Mouse (Mus musculus) forebrain, embryonic 16.5 days (tissue): ENCODE measurements around the gene Mical3. TPM values are rescaled to one million over a fixed set of nuclear protein-coding genes. Genes with fewer than 3 reads are reported as not detected.

Experiments
- ATAC-seq: fragments of 200-750 bp; cut with Nextera tagmentation; 2 replicates; pipeline ENCODE4 v1.8.0; 2017; ENCODE audit warnings: mild to moderate bottlenecking, moderate library complexity
- H3K27ac ChIP-seq: fragments of 300-500 bp; sonication (generic); 2 replicates; pipeline ENCODE4 v1.5.1; 2014; ENCODE audit warnings: low read length, control low read depth
- H3K27me3 ChIP-seq: fragments of 300-500 bp; sonication (generic); replicated peaks from 2 replicates; pipeline ENCODE4 v1.6.1; 2014; ENCODE audit warnings: low read length; ENCODE audit not compliant: control insufficient read depth, insufficient read depth
- H3K36me3 ChIP-seq: fragments of 300-500 bp; sonication (generic); 2 replicates; pipeline ENCODE4 v1.6.1; 2014; ENCODE audit not compliant: control insufficient read depth, insufficient read depth
- H3K4me1 ChIP-seq: fragments of 300-500 bp; sonication (generic); replicated peaks from 2 replicates; pipeline ENCODE4 v1.6.1; 2014; ENCODE audit warnings: low read length; ENCODE audit not compliant: control insufficient read depth, insufficient read depth
- H3K4me2 ChIP-seq: fragments of 300-500 bp; sonication (generic); 2 replicates; pipeline ENCODE4 v1.6.1; 2014; ENCODE audit warnings: mild to moderate bottlenecking, low read length, control low read depth
- H3K4me3 ChIP-seq: fragments of 300-500 bp; sonication (generic); replicated peaks from 2 replicates; pipeline ENCODE4 v1.5.1; 2014; ENCODE audit warnings: mild to moderate bottlenecking, low read length, control low read depth
- H3K9ac ChIP-seq: fragments of 300-500 bp; sonication (generic); replicated peaks from 2 replicates; pipeline ENCODE4 v1.6.1; 2014; ENCODE audit warnings: low read depth, low read length, control low read depth
- H3K9me3 ChIP-seq: fragments of 300-500 bp; sonication (generic); 2 replicates; pipeline ENCODE4 v1.6.1; 2016; ENCODE audit warnings: low read length; ENCODE audit not compliant: control insufficient read depth
- WGBS: fragments of 180-500 bp; shearing (Covaris S2); extraction: QIAGEN DNeasy Blood & Tissue Kit; methylation state at CpG from one replicate; pipeline ENCODE4 v1.1.7; 2014; 5-methylcytosine and 5-hydroxymethylcytosine counted together
- polyA plus RNA-seq: library from polyadenylated mRNA; unstranded; fragments of >200 nt; fragmentation: Nextera tagmentation; extraction: Ambion mirVana; gene quantifications from 2 replicates; pipeline ENCODE4 v1.2.1, GENCODE M21; 2015

The Mical3 gene
- 27.1 and 35.5 TPM in 2 replicates for polyA plus RNA-seq

- no peaks in the 10 kb centered on the region for H3K36me3 ChIP-seq
- ATAC-seq = peak; percentile 85
- H3K27ac ChIP-seq = peak within 1 kb of the TSS; percentile 94
- no peaks in the 10 kb centered on the region for H3K27me3 ChIP-seq
- peak within 1 kb of the TSS; percentile 69 for H3K4me3 ChIP-seq
- H3K9ac ChIP-seq = peak within 1 kb of the TSS; percentile 84
- peak within 1 kb of the TSS; percentile 84 for H3K4me2 ChIP-seq
- no peaks in the 10 kb centered on the region for H3K9me3 ChIP-seq
- WGBS = 0% methylated on average over 17 of the region's 17 CpGs
- H3K4me1 ChIP-seq = peaks cover 26% of the 10 kb centered on the region
These were observed at the start of gene Mical3 for GRCm38 (mm10) chr6:121130773-121131172. TSS of gene Mical3 (minus strand) at chr6:121130999.

GRCm38 (mm10) chr6:121179846-121180245 lies 49.0 kb upstream of the Mical3 start:
- whole genome bisulfite sequencing = 69% methylated on average over 7 of the region's 7 CpGs
- no peak overlapping the region for H3K4me2 ChIP-seq
- ATAC-seq = no peak
- H3K9me3 ChIP-seq = no peaks in the 10 kb centered on the region
- H3K4me1 ChIP-seq = peaks cover 12% of the 10 kb centered on the region
- no peak overlapping the region for H3K27ac ChIP-seq
- no peak overlapping the region for H3K4me3 ChIP-seq
- no peak overlapping the region for H3K9ac ChIP-seq
- no peaks in the 10 kb centered on the region for H3K27me3 ChIP-seq
- no peaks in the 10 kb centered on the region for H3K36me3 ChIP-seq

DNA sequence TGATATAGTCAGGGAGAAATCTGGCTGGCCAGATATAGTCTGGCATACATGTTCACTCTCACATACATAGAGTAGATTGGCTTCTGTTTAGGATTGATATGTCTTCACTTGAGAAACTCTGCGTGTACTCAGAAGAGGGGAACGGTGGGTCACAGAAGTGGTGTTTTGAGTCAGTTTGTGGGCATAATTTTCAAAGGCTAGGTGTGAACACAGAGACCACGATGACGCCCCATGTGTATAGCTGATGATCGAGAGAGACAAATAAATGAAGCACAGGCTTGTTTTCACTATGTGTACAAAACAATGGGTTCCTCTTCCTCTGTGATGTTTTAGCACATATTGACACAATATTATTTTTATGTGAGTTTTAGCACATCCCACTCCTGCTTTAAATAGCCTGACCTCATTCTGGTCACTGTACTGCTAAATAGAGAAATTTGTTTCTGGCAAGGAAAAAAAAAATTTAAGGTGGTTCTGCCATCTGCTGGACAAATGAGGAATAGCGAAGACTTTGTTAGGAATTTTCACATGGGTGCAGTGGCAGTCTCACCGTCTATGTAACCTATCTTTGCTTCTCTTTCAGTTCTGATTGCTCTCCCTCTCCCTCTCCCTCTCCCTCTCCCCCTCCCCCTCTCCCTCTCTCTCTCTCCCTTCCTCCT lies 48.0 kb upstream of the Mical3 start:
- no peaks in the 10 kb centered on the region for H3K36me3 ChIP-seq
- 58% methylated on average over 7 of the region's 7 CpGs for WGBS

DNA sequence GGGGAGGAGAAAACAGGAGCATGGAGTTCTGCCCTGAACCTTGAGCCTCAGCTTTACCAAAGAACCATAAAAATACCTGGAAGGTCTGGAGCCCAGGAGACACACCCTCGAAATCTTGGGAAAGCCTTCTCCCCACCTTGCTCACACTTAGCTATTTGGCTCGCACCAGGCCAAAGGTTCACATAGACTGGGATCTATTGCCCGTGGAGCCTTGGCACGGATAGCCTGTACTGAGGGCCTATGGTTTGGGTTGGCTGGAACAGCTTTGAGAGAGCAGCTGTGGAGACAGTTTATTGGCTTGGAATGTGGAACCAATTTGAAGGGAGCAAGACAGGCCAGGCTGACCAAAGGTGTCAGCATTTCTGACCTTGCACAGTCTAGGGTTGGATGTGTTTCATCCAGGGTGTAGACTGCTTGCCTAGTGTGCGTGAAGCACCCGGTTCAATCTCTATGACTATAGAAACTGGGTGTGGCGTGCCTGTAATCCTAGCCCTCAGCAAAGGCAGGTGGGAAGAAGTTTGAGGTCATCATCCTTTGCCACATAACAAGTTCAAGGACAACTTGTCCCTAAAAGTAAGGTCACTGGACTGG lies 46.4 kb upstream of the Mical3 start:
- H3K9me3 ChIP-seq = no peaks in the 10 kb centered on the region
- no peak overlapping the region for H3K9ac ChIP-seq
- no peak overlapping the region for H3K27ac ChIP-seq
- 83% methylated on average over 7 of the region's 7 CpGs for WGBS
- ATAC-seq = no peak
- H3K4me2 ChIP-seq = no peak overlapping the region
- no peaks in the 10 kb centered on the region for H3K27me3 ChIP-seq
- H3K4me1 ChIP-seq = peaks cover 2% of the 10 kb centered on the region; the same call in 1 of the 2 replicates
- H3K4me3 ChIP-seq = no peak overlapping the region
- H3K36me3 ChIP-seq = no peaks in the 10 kb centered on the region

More for the DNA sequence above, 48.0 kb upstream of the Mical3 start:
- H3K9me3 ChIP-seq = no peaks in the 10 kb centered on the region
- peak; percentile 14; the same call in 1 of the 2 replicates for ATAC-seq
- H3K27me3 ChIP-seq = no peaks in the 10 kb centered on the region
- no peak overlapping the region for H3K27ac ChIP-seq
- no peak overlapping the region for H3K4me2 ChIP-seq
- H3K9ac ChIP-seq = 0 out of 2 replicates have a peak overlapping the region, but pooled peaks have one; percentile 6
- H3K4me1 ChIP-seq = peaks cover 4% of the 10 kb centered on the region; the same call in 1 of the 2 replicates
- no peak overlapping the region for H3K4me3 ChIP-seq

DNA sequence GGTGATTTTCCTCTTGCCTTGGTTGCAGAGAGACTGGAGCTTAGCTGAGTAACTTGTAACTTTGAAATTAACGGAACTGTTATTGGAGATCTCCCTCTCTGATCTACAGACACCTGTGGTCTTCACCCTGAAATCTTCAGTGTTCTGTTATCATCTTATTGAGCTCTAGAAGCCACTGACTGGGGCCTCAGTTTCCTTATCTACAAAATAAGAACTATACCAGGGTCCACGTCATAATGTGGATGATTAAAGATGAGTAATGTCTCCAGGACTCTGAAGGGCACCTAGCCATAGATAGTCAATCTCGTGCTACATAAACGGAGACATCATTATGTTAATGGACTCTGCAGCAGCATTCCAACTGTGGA lies 45.9 kb upstream of the Mical3 start:
- Histone ChIP-seq H3K4me2 (no peak overlapping the region), H3K4me3 (no peak overlapping the region), H3K27ac (no peak overlapping the region), H3K9me3 (no peaks in the 10 kb centered on the region), H3K27me3 (no peaks in the 10 kb centered on the region), H3K36me3 (no peaks in the 10 kb centered on the region), H3K4me1 (peaks cover 2% of the 10 kb centered on the region; the same call in 1 of the 2 replicates), H3K9ac (no peak overlapping the region)
- WGBS = 78% methylated on average over 4 of the region's 4 CpGs
- ATAC-seq = no peak

DNA sequence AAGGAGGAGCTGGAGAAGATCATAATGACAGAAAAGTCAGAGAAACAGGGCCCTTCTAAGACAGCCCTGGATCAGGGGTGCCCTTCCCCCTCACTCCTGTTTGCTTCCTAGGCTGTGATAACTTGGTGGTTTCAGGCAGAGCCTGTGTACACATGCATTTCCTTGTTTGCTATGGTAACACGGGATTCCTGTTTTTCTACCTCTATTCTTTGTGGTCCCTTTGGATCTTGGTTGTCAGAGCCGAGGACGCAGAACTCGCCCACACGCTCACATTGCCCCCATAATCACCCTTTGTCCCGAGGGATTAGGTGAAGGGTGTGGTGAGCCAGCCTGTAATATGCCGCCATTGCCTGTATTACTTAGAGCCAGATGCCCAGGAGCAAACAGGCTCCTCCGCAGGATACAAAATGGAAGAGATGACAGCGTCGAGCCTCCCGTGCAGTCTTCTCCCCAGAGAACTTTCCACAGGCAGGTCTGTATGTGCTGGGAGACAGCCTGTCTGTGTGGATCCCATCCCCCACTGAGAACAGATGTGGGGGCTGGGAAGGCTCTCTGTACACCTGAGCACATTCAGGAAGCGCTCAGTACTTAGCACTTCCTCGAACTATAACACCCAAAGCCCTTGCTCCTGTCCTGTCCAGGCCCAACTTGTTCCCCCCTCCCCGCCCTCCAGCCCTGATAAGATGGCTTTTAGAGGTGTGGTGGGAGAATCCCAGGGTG lies 45.4 kb upstream of the Mical3 start:
- no peak overlapping the region for H3K4me2 ChIP-seq
- H3K27ac ChIP-seq = no peak overlapping the region
- H3K27me3 ChIP-seq = no peaks in the 10 kb centered on the region
- H3K4me1 ChIP-seq = peaks cover 2% of the 10 kb centered on the region; the same call in 1 of the 2 replicates
- no peak overlapping the region for H3K4me3 ChIP-seq
- H3K9ac ChIP-seq = no peak overlapping the region
- 54% methylated on average over 14 of the region's 14 CpGs for WGBS
- no peaks in the 10 kb centered on the region for H3K36me3 ChIP-seq
- H3K9me3 ChIP-seq = no peaks in the 10 kb centered on the region
- ATAC-seq = peak; percentile 21; the same call in 1 of the 2 replicates

GRCm38 (mm10) chr6:121174761-121175160 lies 44.0 kb upstream of the Mical3 start:
- no peak for ATAC-seq
- no peak overlapping the region for H3K27ac ChIP-seq
- WGBS = 90% methylated on average over 6 of the region's 6 CpGs
- H3K9ac ChIP-seq = no peak overlapping the region
- H3K36me3 ChIP-seq = no peaks in the 10 kb centered on the region
- H3K4me3 ChIP-seq = no peak overlapping the region
- H3K4me1 ChIP-seq = peaks cover 2% of the 10 kb centered on the region; the same call in 1 of the 2 replicates
- no peaks in the 10 kb centered on the region for H3K27me3 ChIP-seq
- H3K9me3 ChIP-seq = no peaks in the 10 kb centered on the region
- no peak overlapping the region for H3K4me2 ChIP-seq

GRCm38 (mm10) chr6:121173471-121173870 lies 42.7 kb upstream of the Mical3 start:
- Histone ChIP-seq H3K4me3 (no peak overlapping the region), H3K4me1 (no peaks in the 10 kb centered on the region), H3K9me3 (no peaks in the 10 kb centered on the region), H3K27ac (no peak overlapping the region), H3K36me3 (no peaks in the 10 kb centered on the region), H3K27me3 (no peaks in the 10 kb centered on the region), H3K9ac (no peak overlapping the region), H3K4me2 (no peak overlapping the region)
- no peak for ATAC-seq
- WGBS = 81% methylated on average over 5 of the region's 5 CpGs

GRCm38 (mm10) chr6:121171102-121171501 lies 40.3 kb upstream of the Mical3 start:
- Histone ChIP-seq H3K27me3 (no peaks in the 10 kb centered on the region), H3K4me1 (no peaks in the 10 kb centered on the region), H3K9me3 (no peaks in the 10 kb centered on the region), H3K4me2 (no peak overlapping the region), H3K27ac (no peak overlapping the region), H3K9ac (no peak overlapping the region), H3K4me3 (no peak overlapping the region), H3K36me3 (no peaks in the 10 kb centered on the region)
- 80% methylated on average over 6 of the region's 6 CpGs for WGBS
- ATAC-seq = no peak
